Mouse (Mus musculus) heart, adult 9 months (tissue): Measurements from ENCODE around the gene Trim8.
A peak's percentile ranks its signal among the peaks of the same experiment; 100 is the strongest.

Source experiments
- DNase-seq, 2 experiments: peaks; one replicate each; pipeline ENCODE4 v3.0.0; 2022; ENCODE audit warnings: low spot score in 2 of 2

Gene Trim8

DNA sequence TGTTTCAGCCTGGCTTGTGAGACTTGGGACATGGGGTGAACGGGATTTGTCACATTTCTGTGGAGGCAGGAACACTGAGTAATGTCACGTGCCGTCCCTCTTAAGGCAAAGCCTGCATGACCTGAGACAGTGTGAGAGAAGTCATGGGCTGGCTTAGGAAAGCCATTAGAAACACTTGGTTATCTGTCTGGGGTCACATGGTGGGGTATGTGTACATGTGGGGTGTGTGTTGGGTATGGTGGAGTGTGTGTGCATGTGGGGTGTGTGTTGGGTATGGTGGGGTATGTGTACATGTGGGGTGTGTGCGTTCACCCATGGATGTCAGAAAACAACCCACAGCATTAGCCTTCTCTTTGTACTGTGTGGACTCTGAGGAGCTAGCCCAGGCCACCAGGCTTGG is 48.9 kb downstream of the Trim8 start:
- no peak for DNase-seq

DNA sequence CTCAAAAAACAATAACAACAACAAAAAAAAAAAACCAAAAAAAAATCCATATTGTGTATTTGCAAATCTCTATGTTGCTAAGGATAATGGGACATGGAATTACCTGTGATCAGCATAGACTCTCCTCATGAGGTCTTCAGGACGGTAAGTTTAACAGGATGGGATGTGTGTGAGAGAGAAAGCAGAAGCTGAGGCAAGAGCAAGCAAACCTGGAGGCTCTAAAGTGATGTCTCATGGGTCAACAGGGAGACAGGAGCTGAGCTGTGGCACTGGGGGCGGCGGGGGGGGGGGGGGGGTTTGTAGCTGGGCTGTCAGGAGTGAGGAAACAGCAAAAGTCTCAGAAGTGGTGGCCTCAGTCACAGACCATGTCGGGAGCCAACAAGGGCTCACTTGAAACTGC is 51.0 kb downstream of the Trim8 start:
- no peak for DNase-seq

DNA sequence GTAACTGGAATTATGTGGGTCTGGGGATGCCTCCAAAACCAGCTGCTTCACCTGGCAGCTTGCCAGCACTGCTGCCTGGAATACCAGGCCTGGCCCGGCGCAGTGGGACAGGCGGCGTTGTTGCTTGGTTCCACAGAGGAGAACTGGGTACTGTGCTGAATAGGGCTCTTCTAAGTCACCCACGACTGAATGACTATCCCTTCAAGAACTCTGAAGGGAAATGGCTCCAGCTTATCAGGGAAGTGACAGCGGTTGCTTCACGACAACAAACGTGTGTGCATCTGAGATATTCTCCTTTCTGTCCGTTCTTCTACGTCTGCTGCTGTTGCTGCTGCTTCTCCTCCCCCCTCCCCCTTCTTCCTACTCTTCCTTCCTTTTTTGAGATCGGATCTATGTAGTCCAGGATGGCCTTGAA is 52.0 kb downstream of the Trim8 start:
- no peak for DNase-seq

DNA sequence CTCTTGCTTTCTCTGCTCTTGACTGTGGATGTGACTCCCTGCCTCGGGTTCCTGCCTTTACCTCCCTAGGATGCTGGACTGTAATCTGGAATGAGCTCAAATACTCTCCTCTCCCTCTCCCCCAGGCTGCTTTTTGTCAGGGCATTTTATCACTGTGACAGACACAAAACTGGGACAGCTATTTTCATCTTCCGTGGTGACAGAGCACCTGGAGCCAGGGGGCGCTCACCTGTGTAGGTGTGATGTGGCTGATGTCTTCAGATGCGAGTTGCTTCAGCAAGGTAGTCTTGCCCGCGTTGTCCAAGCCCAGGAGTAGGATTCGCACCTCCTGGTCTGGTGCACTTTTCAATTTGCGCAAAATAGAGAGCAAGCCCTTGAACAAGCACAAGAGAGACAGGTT is 56.5 kb downstream of the Trim8 start:
- no peak for DNase-seq

DNA sequence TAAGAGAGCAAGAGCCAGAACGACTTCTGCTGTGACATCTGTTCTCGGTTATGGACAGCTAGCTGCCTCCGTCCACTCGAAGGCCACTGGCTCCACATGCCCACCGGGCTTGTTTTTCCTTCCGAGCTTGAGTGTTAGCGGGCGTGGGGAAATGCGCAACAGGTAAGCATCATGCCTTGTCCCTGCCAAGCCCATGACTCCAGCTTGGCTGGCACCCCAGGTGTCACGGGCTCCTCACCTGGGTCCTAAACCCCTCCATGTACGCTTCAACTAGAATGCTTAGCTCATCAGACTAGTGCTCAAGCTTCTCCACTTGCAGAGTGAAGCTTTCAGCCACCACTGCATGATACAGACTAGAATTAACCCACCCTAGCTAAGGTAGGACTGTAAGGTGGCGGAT is 57.1 kb downstream of the Trim8 start:
- DNase-seq, result no peak

DNA sequence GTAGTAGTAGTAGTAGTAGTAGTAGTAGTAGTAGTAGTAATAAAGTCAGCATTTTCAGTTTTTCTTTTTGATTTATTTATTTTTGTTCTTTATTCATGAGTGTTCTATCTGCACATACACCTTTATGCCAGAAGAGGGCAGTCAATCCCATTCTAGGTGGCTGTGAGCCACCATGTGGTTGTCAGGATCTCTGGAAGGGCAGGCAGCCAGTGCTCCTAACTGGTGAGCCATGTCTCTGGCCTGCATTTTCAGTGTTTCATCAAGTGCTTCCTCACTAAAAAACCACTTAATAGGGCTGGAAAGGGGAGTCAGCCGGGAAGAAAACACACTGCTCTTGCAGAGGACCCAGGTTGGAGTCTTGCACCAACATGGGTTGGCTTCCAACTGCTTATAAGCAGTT is 60.6 kb downstream of the Trim8 start:
- peak; percentile 49 to 68 for DNase-seq

DNA sequence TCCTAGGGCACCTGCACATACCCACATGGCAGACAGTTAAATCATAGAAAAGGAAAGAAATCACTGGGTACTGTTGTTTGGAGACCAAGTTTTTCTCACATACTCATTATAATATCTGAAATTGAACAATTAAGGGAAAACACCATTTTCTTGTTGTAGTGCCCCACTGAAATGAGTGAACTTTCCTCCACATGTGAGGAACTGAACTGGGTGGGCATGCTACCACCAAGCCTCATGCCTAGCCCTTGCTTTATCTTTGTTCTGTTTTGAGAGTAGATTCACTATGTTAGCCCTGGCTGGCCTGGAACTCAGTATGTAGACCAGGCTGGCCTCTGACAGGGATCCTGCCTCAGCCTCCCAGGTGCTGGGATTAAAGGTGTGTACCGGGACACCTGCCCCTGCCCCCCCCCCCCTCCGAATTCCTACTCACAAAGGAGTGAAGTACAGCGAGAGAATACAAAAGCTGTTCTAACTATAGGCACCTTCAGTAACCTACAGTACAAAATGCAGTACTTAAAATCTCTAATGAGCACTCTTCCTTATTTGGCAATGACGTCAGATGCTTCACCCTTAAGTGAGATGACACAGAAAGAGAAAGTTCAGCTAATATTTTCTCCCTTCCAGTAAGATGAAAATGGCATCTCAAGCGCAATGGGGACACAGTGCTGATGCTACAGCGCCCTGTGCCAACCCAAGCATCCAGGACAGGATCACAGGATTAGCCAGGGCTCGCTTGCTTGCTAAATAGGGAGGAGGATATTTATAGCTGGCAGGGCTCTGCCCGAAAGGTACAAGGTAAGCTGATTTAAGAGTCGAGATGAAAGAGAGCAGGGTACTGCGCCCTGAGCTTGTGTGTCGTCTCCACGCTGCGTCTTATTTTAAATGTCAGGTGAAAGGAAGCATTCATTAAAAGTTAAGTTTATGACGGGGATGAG is 61.3 kb downstream of the Trim8 start:
- DNase-seq, result peak; percentile 41 to 54

DNA sequence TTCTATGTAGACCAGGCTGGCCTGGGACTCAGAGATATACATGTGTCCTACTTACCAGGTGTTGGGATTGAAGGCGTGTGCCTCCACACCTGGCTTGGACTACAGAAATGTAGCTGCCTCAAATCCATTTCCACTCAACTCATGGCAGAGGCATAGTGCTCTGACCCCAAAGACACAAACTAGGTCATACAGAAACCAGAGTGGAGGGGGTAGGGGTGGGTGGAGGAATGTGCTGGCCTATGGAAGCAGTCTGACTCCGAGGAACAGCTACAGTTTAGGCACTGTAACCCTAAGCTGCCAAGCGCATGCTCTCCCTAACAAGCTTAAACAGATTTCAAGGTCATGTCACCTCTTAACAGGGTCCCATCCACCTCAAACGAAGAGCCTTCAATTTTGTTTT is 62.1 kb downstream of the Trim8 start:
- DNase-seq, result no peak

DNA sequence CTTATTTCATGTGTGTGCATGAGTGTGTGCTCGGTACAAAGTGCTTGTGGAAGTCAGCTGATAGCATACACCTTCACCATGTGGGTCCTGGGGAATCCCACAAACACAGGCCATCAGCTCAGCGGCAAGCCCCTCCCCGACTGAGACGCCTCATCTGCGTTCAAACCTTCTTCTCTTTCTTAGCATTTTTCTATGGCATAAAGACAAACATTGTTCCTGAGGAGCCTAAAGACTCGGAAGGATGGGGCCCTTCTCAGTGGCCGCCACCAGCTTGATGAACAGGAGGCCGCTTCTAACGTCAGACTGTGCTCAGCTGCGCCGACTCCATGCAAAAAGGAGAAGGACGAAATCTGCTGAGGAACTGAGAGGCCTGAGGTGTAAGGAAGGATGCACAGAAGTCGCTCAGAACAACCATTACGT is 62.6 kb downstream of the Trim8 start:
- DNase-seq, result no peak
